33 mouse cellular contexts compared by ENCODE assay signal in the genomic region with DNA sequence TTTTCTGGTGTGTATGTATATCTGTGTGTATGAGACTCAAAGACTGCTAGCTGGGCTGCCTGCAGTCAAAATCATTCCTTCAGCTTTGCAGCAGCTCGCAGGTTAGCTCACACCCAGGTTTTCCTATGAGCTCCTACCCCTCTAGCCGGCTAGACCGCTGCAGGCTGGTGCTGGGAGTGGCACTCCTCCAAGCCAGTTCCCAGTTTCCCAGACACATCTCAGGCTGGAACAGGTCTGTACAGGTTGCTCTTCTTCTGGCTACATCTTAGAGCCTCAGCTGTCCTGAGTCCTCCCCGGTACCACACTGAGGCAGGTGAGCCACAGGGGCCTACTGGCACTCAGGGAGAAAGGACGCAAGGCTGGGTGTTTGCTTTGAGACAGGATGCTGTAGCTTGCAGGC. TPM values are rescaled to one million over a fixed set of nuclear protein-coding genes. Genes with fewer than 3 reads are reported as not detected.
DNase-seq lines count a peak whose midpoint lies in the region; ATAC-seq lines count a peak whose summit lies in the region.
"Had no signal": no experiment of that assay in that cellular context is flagged by ENCODE, and none has a peak within 500 bp of the region (broad histone marks: within the 10 kb centered on the region; RNA-seq: fewer than 3 reads in every experiment).

No protein-coding gene starts in this region.

- WGBS in forebrain, embryonic 13.5 days: 79% methylated on average over 5 of the region's 5 CpGs
- WGBS in forebrain, embryonic 11.5 days: 75% methylated on average over 5 of the region's 5 CpGs
- 70% methylated on average over 5 of the region's 5 CpGs for WGBS in stomach, embryonic 15.5 days

- no peak for ATAC-seq in forebrain, embryonic 13.5 days
- ATAC-seq in forebrain, embryonic 11.5 days (replicated peaks; ENCODE audit: low FRiP score): no peak
- no peak for ATAC-seq in stomach, embryonic 15.5 days (ENCODE audit: insufficient read depth, low FRiP score, low read depth)
- ATAC-seq: CD4-positive, CD25-positive, alpha-beta regulatory T cell, adult 4 months; hindbrain, embryonic 16.5 days; midbrain, embryonic 16.5 days had no signal

- no peak overlapping the region for H3K4me3 ChIP-seq in forebrain, embryonic 13.5 days
- H3K4me3 ChIP-seq in forebrain, embryonic 11.5 days (ENCODE audit: low read depth, low read length): no peak overlapping the region
- no peak overlapping the region for H3K4me3 ChIP-seq in stomach, embryonic 15.5 days (replicated peaks)
- H3K4me3 ChIP-seq: erythroblast, embryonic 14.5 days; heart, embryonic 10.5 days; heart, embryonic 15.5 days; liver, embryonic 15.5 days; neural tube, embryonic 13.5 days had no signal

- no peaks in the 10 kb centered on the region for H3K27me3 ChIP-seq in forebrain, embryonic 13.5 days
- no peaks in the 10 kb centered on the region for H3K27me3 ChIP-seq in forebrain, embryonic 11.5 days (ENCODE audit: control insufficient read depth, insufficient read depth, low read length)
- no peaks in the 10 kb centered on the region for H3K27me3 ChIP-seq in stomach, embryonic 15.5 days (replicated peaks)
- H3K27me3 ChIP-seq: heart, embryonic 15.5 days; liver, embryonic 15.5 days had no signal

- H3K27ac ChIP-seq in forebrain, embryonic 13.5 days: peak overlapping the region; percentile 48; the same call in 1 of the 2 replicates
- no peak overlapping the region for H3K27ac ChIP-seq in forebrain, embryonic 11.5 days (ENCODE audit: low read depth, low read length)
- 0 out of 2 replicates have a peak overlapping the region, but pooled peaks have one; percentile 66 for H3K27ac ChIP-seq in stomach, embryonic 15.5 days
- H3K27ac ChIP-seq: liver, embryonic 15.5 days; neural tube, embryonic 13.5 days had no signal

- no peaks in the 10 kb centered on the region for H3K9me3 ChIP-seq in forebrain, embryonic 13.5 days (replicated peaks)
- no peaks in the 10 kb centered on the region for H3K9me3 ChIP-seq in forebrain, embryonic 11.5 days (ENCODE audit: control insufficient read depth, low read length)
- no peaks in the 10 kb centered on the region for H3K9me3 ChIP-seq in stomach, embryonic 15.5 days
- H3K9me3 ChIP-seq: heart, embryonic 10.5 days; heart, embryonic 15.5 days; liver, embryonic 15.5 days had no signal

- H3K9ac ChIP-seq in forebrain, embryonic 13.5 days: no peak overlapping the region
- H3K9ac ChIP-seq in forebrain, embryonic 11.5 days (ENCODE audit: low read length): no peak overlapping the region
- no peak overlapping the region for H3K9ac ChIP-seq in stomach, embryonic 15.5 days
- H3K9ac ChIP-seq: heart, embryonic 15.5 days; liver, embryonic 15.5 days; lung, embryonic 14.5 days had no signal

- H3K4me2 ChIP-seq in forebrain, embryonic 13.5 days: no peak overlapping the region
- no peak overlapping the region for H3K4me2 ChIP-seq in forebrain, embryonic 11.5 days (ENCODE audit: low read depth, low read length, severe bottlenecking)
- H3K4me2 ChIP-seq in stomach, embryonic 15.5 days: no peak overlapping the region
- H3K4me2 ChIP-seq: heart, embryonic 15.5 days; liver, embryonic 15.5 days; lung, embryonic 14.5 days; neural tube, embryonic 13.5 days had no signal

- peaks cover 17% of the 10 kb centered on the region for H3K4me1 ChIP-seq in forebrain, embryonic 13.5 days
- no peaks in the 10 kb centered on the region for H3K4me1 ChIP-seq in forebrain, embryonic 11.5 days (replicated peaks; ENCODE audit: control insufficient read depth, insufficient read depth, low read length)
- H3K4me1 ChIP-seq in stomach, embryonic 15.5 days: peaks cover 3% of the 10 kb centered on the region
- H3K4me1 ChIP-seq: liver, embryonic 15.5 days had no signal

- no peak for DNase-seq in forebrain, embryonic 11.5 days (ENCODE audit: low spot score)
- DNase-seq in urinary bladder, postnatal 14 days (ENCODE audit: low spot score): peak; percentile 37
- no peak for DNase-seq in urinary bladder, postnatal 4 days (ENCODE audit: low spot score in 2 of 2)
- DNase-seq in cerebellum, adult 8-10 months: no peak
- no peak for DNase-seq in left cerebral cortex, postnatal 10 days (ENCODE audit: extremely low spot score in 1 of 2, low spot score in 2 of 2)
- DNase-seq: adrenal gland, adult 2 months; adrenal gland, postnatal 36 days; cerebellum, adult 2 months; cerebellum, postnatal 25 days; gastrocnemius, postnatal 10 days; heart, adult 11 months; kidney, adult 18-20 months; kidney, postnatal 36 days; lung, embryonic 14.5 days; lung, postnatal 14 days; thymus, adult 18-20 months; thymus, postnatal 25 days had no signal

- H3K36me3 ChIP-seq in forebrain, embryonic 13.5 days (ENCODE audit: poor library complexity, severe bottlenecking): peaks cover 82% of the 10 kb centered on the region
- H3K36me3 ChIP-seq in forebrain, embryonic 11.5 days (ENCODE audit: control insufficient read depth, insufficient read depth, low read length): no peaks in the 10 kb centered on the region; the same call in 1 of the 2 replicates
- peaks cover 13% of the 10 kb centered on the region for H3K36me3 ChIP-seq in stomach, embryonic 15.5 days

- intact Hi-C loops in left cerebral cortex, postnatal 10 days (cut with DNase I): no loop called here

RNA-seq across cellular contexts. Expression of a gene that starts 50.3 kb away (rescaled TPM):
- 2.9 and 3.2 TPM in 2 replicates for polyA plus RNA-seq in forebrain, embryonic 13.5 days (2015; fragmentation: Nextera tagmentation; extraction: Ambion mirVana)
- polyA plus RNA-seq in forebrain, embryonic 11.5 days (2014; fragmentation: Nextera tagmentation; extraction: Ambion mirVana): 1.4 and 1.6 TPM in 2 replicates
- polyA plus RNA-seq in stomach, embryonic 15.5 days (2015; fragmentation: Nextera tagmentation; extraction: Ambion mirVana): 1.5 and 1.6 TPM in 2 replicates
- total RNA-seq in left cerebral cortex, postnatal 10 days (2021): not detected
- total RNA-seq: adrenal gland, adult 2 months; adrenal gland, postnatal 36 days; gastrocnemius, postnatal 10 days; heart, postnatal 25 days; layer of hippocampus, adult 8-10 months; layer of hippocampus, postnatal 25 days; left cerebral cortex, adult 8-10 months; liver, adult 2 months had no signal
- polyA plus RNA-seq: adrenal gland, adult 2 months; brain, embryonic 14.5 days; cerebellum, adult 2 months; erythroblast, embryonic 14.5 days; liver, adult 2 months had no signal

RNA-seq across cellular contexts. Expression of a gene that starts 56.0 kb away (rescaled TPM):
- 12.7 and 15.1 TPM in 2 replicates for polyA plus RNA-seq in forebrain, embryonic 13.5 days (2015; fragmentation: Nextera tagmentation; extraction: Ambion mirVana)
- polyA plus RNA-seq in forebrain, embryonic 11.5 days (2014; fragmentation: Nextera tagmentation; extraction: Ambion mirVana): 13.6 and 16.0 TPM in 2 replicates
- 16.4 and 23.3 TPM in 2 replicates for polyA plus RNA-seq in stomach, embryonic 15.5 days (2015; fragmentation: Nextera tagmentation; extraction: Ambion mirVana)
- total RNA-seq in left cerebral cortex, postnatal 10 days (2021): 1 to 10 TPM in 1 of 2 experiments, under 1 TPM in 1; 0.49 to 1.6 TPM
- polyA plus RNA-seq: erythroblast, embryonic 14.5 days had no signal
